Mouse (Mus musculus) adrenal gland, adult 2 months (tissue): ENCODE measurements around the gene Cxcl16. TPM values are rescaled to one million over a fixed set of nuclear protein-coding genes. Genes with fewer than 3 reads are reported as not detected.
A peak's percentile ranks its signal among the peaks of the same experiment; 100 is the strongest.
"Not testable (repeated sequence)": the region's sequence is repeated elsewhere in the genome, so short reads cannot be mapped to it uniquely, and the experiment has no call there.

ENCODE experiments used
- DNase-seq: peaks from one replicate; pipeline ENCODE4 v3.0.0; 2021
- long read RNA-seq: library from polyadenylated mRNA; stranded (forward); transcript quantifications from one replicate; pipeline ENCODE4 v2.0.0, GENCODE M21; 2021
- polyA plus RNA-seq: library from polyadenylated mRNA; depleted of rRNA; stranded (reverse); fragments of >200 nt; gene quantifications from 2 replicates; pipeline ENCODE4 v1.2.3, GENCODE M21; 2012; rRNA removed
- total RNA-seq, 2 experiments: library from RNA; stranded (reverse); gene quantifications; 2 replicates each; pipeline ENCODE4 v1.2.3; 2021

Cxcl16 gene
- total RNA-seq (10 to 100 TPM in 1 of 2 experiments, 1 to 10 TPM in 1; 9.4 to 14.0 TPM), polyA plus RNA-seq (16.2 and 18.7 TPM in 2 replicates)
- long read RNA-seq, transcript Cxcl16-201 (5 exons, 2,699 nt), result major isoform, 8 of 13 reads
- long read RNA-seq, partial matches to known transcripts, result 4 of 13 reads
- long read RNA-seq, other reads (novel, unspliced or antisense), result 1 of 13 reads

GRCm38 (mm10) chr11:70459601-70460101, at the start of gene Cxcl16:
Cxcl16 (minus strand) TSS chr11:70459984.
- peak; percentile 70 for DNase-seq

- DNase-seq, result no peak
Measured at GRCm38 (mm10) chr11:70506962-70507515, 47.3 kb upstream of the Cxcl16 start.

GRCm38 (mm10) chr11:70506385-70506784, 46.6 kb upstream of the Cxcl16 start:
- DNase-seq, result peak; percentile 65

GRCm38 (mm10) chr11:70504970-70505369, 45.2 kb upstream of the Cxcl16 start, which contains the start of gene Tm4sf5:
Tm4sf5 (plus strand) TSS chr11:70505244.
- DNase-seq, result no peak

- no peak for DNase-seq
Measured at GRCm38 (mm10) chr11:70502018-70502417, 42.2 kb upstream of the Cxcl16 start.

- no peak for DNase-seq
Measured at GRCm38 (mm10) chr11:70500476-70500812, 40.7 kb upstream of the Cxcl16 start.

- peak; percentile 78 for DNase-seq
Measured at GRCm38 (mm10) chr11:70499566-70500475, 40.0 kb upstream of the Cxcl16 start.

- no peak for DNase-seq
Measured at GRCm38 (mm10) chr11:70489684-70490083, 29.9 kb upstream of the Cxcl16 start.

- DNase-seq, result no peak
Measured at GRCm38 (mm10) chr11:70489138-70489537, 29.4 kb upstream of the Cxcl16 start.

- DNase-seq, result no peak
Measured at GRCm38 (mm10) chr11:70487816-70488215, 28.0 kb upstream of the Cxcl16 start.

GRCm38 (mm10) chr11:70485498-70485897, 25.7 kb upstream of the Cxcl16 start:
- DNase-seq, result no peak

GRCm38 (mm10) chr11:70474872-70475534, 15.2 kb upstream of the Cxcl16 start:
- DNase-seq, result no peak

- DNase-seq, result not testable (repeated sequence)
Measured at GRCm38 (mm10) chr11:70473291-70473690, 13.5 kb upstream of the Cxcl16 start.

- DNase-seq, result peak; percentile 56
Measured at GRCm38 (mm10) chr11:70472716-70473115, 12.9 kb upstream of the Cxcl16 start.

- DNase-seq, result no peak
Measured at GRCm38 (mm10) chr11:70469764-70470163, 10.0 kb upstream of the Cxcl16 start.

- no peak for DNase-seq
Measured at GRCm38 (mm10) chr11:70467902-70468619, 8.3 kb upstream of the Cxcl16 start.

- no peak for DNase-seq
Measured at GRCm38 (mm10) chr11:70465824-70466223, 6.0 kb upstream of the Cxcl16 start.

- no peak for DNase-seq
Measured at GRCm38 (mm10) chr11:70465211-70465610, 5.4 kb upstream of the Cxcl16 start.

- DNase-seq, result no peak
Measured at GRCm38 (mm10) chr11:70463970-70464369, 4.2 kb upstream of the Cxcl16 start.

GRCm38 (mm10) chr11:70458688-70459600, 840 bp downstream of the Cxcl16 start, which contains the start of gene Zmynd15:
Zmynd15 (plus strand) TSS chr11:70459433.
- DNase-seq, result no peak
